Mouse (Mus musculus) embryonic fibroblast, embryonic 13.5 days (primary cell): Measurements from ENCODE around the gene Atp4b. TPM values are rescaled to one million over a fixed set of nuclear protein-coding genes. Genes with fewer than 3 reads are reported as not detected.
"Not testable (repeated sequence)": the region's sequence is repeated elsewhere in the genome, so short reads cannot be mapped to it uniquely, and the experiment has no call there.

ENCODE experiments used
- H3K27ac ChIP-seq: 2 replicates; pipeline ENCODE4 v1.5.1; 2012; ENCODE audit warnings: low read length, control low read depth, inconsistent platforms; ENCODE audit not compliant: insufficient read depth
- H3K4me1 ChIP-seq: 2 replicates; pipeline ENCODE4 v1.6.1; 2011; ENCODE audit warnings: low read length; ENCODE audit not compliant: control insufficient read depth, insufficient read depth
- H3K4me3 ChIP-seq: 2 replicates; pipeline ENCODE4 v1.5.1; 2011; ENCODE audit warnings: mild to moderate bottlenecking, control low read depth, low read length; ENCODE audit not compliant: insufficient read depth
- CTCF ChIP-seq: IDR thresholded peaks from 2 replicates; pipeline ENCODE4 v1.5.1; 2011; ENCODE audit warnings: mild to moderate bottlenecking, control low read depth, low read length, moderate library complexity, borderline replicate concordance; ENCODE audit not compliant: insufficient read depth
- POLR2A ChIP-seq: IDR thresholded peaks from 2 replicates; pipeline ENCODE4 v1.6.1; 2011; ENCODE audit warnings: low read depth, mild to moderate bottlenecking, control low read depth, low read length, moderate library complexity
- polyA plus RNA-seq: library from polyadenylated mRNA; stranded (reverse); fragments of >200 nt; gene quantifications from 2 replicates; pipeline ENCODE4 v1.2.4, GENCODE M21; 2011; ENCODE audit warnings: low read depth; ENCODE audit not compliant: missing spikeins, insufficient read length

Atp4b gene
- polyA plus RNA-seq, 1 experiment: not detected

DNA sequence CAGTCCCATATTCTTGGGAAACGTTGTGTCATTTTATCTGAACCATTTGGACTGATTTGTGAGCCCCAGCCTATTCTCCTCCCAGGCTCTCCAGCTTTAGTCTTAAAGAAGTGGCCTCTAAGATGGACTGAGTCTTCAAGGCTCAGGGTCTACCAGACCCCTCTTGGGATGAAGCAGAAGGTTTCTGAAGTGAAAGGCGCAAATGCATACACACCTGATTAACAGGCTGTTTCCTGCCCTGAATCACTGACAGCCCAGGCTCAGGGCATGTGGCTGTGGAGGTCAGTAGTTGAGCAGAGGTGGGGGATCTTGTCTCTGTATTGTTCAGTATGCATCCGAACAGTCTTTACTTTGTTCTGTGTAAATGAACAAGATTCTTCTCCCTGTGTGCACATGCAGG, 58.9 kb downstream of the Atp4b start:
- no peak overlapping the region for H3K27ac ChIP-seq
- no peak for TF ChIP-seq CTCF
- TF ChIP-seq POLR2A: no peak
- peaks cover 5% of the 10 kb centered on the region for H3K4me1 ChIP-seq
- H3K4me3 ChIP-seq: no peak overlapping the region

DNA sequence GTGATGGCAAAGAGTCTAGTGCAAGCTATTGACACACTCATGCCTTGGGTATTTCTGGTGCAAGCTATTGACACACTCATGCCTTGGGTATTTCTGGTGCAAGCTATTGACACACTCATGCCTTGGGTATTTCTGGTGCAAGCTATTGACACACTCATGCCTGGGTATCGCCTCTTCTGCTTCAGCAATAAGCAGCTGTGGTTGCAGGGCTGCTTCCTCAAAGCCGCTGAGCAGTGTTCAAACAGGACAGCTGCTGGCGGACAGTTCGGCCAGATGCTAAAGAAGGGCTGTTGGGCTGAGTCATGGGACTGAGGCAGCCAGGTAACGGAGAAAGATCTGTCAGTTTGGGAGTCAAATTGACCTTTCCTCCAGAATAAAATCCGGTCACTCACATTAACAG, 59.4 kb downstream of the Atp4b start:
- not testable (repeated sequence) for H3K27ac ChIP-seq, H3K4me3 ChIP-seq, H3K4me1 ChIP-seq

Other genes with a start within 250 kb of the Atp4b start
- gene Lamp1, start 237.7 kb downstream of the Atp4b start, polyA plus RNA-seq: 604 and 655 TPM in 2 replicates
- gene Grtp1, start 196.2 kb downstream of the Atp4b start, polyA plus RNA-seq: 0.70 and 2.1 TPM in 2 replicates
- gene Adprhl1, start 142.7 kb downstream of the Atp4b start, polyA plus RNA-seq: not detected in 2 replicates
- gene Dcun1d2, start 108.7 kb downstream of the Atp4b start, polyA plus RNA-seq: 15.3 and 19.1 TPM in 2 replicates
- gene Tmco3, start 108.6 kb downstream of the Atp4b start, polyA plus RNA-seq: 32.8 and 42.2 TPM in 2 replicates
- 130 and 153 TPM in 2 replicates for gene Tfdp1, start 58.1 kb downstream of the Atp4b start, polyA plus RNA-seq
- not detected in 2 replicates for gene Grk1, start 8.3 kb upstream of the Atp4b start, polyA plus RNA-seq
- not detected in 2 replicates for gene Tmem255b, start 38.4 kb upstream of the Atp4b start, polyA plus RNA-seq
- gene Gas6, start 97.7 kb upstream of the Atp4b start, polyA plus RNA-seq: 111 and 131 TPM in 2 replicates
- not detected in 2 replicates for gene 1700029H14Rik, start 165.6 kb upstream of the Atp4b start, polyA plus RNA-seq